Mouse (Mus musculus) heart, adult 18-20 months (tissue): ENCODE results near the gene Nemf. TPM values are rescaled to one million over a fixed set of nuclear protein-coding genes. Genes with fewer than 3 reads are reported as not detected.
A peak's percentile ranks its signal among the peaks of the same experiment; 100 is the strongest.
"Not testable (repeated sequence)": the region's sequence is repeated elsewhere in the genome, so short reads cannot be mapped to it uniquely, and the experiment has no call there.

Source experiments
- DNase-seq, 2 experiments: peaks; one replicate each; pipeline ENCODE4 v3.0.0; 2021 to 2022; ENCODE audit warnings: mixed read lengths in 1 of 2
- total RNA-seq, 2 experiments: library from RNA; stranded (reverse); gene quantifications; 2 replicates each; pipeline ENCODE4 v1.2.3; 2021

Gene Nemf
- total RNA-seq, 2 experiments from 2014 or later = 22.8 to 23.2 TPM

DNA sequence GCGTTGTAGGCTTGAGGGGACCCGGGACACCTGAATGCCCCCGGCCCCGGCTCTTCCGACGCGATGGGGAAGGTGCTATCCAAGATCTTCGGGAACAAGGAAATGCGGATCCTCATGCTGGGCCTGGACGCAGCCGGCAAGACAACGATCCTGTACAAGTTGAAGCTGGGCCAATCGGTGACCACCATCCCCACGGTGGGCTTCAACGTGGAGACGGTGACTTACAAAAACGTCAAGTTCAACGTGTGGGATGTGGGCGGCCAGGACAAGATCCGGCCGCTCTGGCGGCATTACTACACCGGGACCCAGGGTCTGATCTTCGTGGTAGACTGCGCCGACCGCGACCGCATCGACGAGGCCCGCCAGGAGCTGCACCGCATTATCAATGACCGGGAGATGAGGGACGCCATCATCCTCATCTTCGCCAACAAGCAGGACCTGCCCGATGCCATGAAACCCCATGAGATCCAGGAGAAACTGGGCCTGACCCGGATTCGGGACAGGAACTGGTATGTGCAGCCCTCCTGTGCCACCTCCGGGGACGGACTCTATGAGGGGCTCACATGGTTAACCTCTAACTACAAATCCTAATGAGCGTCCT is 15.9 kb upstream of the Nemf start:
- peak; percentile 28 to 53 for DNase-seq

DNA sequence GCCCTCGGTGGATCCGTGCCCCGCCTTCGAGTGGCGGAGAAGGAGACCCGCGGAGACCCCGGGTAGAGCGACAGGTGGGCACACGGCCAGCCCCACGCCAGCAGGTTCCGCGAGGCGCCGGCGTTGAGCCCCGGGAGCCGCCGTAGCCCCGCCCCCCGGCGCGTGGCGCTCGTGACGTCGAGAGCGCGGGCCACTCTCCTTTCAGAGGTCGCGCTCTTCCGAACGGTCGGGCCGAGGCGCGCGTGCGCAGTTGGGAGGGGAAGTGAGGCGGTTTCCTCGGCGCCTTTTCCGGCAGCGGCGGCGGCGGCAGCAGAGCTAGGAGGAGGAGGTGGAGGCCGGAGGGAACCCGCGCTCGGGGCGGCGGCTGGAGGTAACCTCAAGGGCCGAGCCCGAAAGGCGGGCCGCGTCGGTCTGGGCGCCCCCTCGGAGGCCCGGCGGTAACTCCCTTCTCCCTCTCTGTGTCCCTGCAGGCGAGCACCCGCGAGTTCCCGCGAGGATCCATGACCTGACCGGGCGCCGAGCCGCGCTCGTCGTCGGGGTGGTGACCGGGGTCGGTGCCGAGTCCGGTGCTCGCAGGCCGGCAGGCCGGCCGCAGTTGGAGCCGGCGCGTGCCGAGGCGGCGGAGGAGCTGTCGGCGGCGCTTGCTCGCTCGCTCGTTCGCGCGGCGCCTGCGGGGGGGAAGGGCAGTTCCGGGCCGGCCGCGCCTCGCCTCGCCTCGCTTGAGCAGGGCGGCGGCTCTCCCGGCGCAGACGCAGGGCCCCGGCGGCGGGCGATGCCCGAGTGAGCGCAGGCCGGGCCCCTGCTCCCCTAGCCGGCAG is 15.1 kb upstream of the Nemf start, which contains the start of the genes Arf6 and Gm9887:
Arf6 (plus strand) TSS at position 297 of the 818 bp plus-strand sequence.
Gm9887 (minus strand) TSS at position 605 of the 818 bp plus-strand sequence.
- peak; percentile 98 to 99 for DNase-seq

DNA sequence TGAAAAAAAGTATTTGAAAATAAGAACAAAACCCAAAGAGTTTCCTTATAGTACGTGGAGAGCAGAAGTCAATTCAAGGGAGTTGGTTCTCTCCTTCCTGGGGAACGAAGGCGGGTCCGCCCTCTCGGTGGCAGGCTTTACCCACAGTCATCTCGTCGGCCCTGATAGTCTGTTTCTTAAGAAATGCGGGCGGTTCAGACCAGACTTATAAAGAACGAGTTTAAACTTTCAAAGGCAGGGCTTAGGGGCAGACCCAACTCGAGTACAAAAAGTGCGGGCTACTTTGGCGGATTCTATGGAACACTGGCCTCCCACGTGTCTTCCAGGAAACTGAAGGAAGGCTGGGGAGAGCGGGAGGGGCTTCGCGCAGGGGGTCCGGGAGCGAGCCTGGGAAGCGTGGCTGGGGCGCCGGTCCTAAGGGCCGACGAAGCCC is 14.5 kb upstream of the Nemf start:
- no peak for DNase-seq

DNA sequence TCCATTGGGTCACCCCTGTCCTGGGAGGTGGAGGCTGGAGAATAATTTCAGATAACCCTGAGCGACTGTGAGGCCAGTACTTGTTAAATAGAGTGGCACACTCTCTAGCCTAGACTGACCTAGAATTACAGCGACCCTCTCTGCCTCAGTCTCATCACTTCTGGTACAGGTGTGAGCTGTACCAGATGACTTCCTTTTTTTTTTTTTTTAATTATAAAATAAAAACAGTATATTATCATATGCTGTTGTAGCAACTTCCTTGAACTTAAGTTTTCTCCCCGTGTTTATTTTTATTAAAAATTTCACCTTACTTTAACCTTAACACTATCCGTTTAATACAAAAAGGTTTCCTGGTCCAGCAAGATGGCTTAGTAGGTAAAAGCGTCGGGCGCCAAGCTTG is 14.0 kb upstream of the Nemf start:
- DNase-seq = no peak

DNA sequence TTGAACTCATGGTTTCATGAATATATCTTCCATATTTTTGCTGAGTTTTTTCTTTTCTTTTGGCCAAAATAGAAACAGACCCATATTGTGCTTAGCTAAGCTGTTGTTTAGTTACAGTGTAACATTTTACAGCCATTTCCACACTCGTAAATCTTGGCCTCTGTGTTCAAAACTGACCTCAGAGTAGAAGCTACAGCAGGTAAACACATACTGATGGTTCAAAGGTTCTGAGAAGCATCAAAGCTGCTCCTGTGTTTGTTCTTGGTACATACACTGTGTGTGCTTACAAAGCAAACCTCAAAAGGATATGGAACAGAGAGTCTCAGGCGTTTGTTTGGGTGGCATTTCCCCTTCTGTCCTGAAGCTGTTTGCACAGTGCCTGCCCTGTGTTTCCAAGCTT is 10.6 kb upstream of the Nemf start:
- no peak for DNase-seq

DNA sequence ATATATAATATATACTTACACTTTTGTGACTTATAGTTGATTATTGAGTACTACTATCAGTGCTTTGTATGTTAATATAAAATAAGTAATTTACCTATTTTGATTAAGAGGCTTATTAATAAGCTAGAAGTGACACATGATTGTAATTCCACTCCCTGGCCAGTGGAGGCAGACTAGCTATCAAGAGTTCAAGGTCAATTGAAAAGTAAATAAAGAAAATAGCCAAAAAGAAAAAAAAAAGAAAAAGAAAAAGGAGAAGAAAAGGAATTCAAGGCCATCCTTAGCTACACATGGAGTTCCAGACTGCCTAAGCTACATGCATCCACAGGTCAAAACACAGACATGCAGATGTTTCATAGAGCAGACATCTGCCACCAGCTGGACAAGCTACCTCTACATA is 9.5 kb upstream of the Nemf start:
- DNase-seq = peak; percentile 23 to 41

DNA sequence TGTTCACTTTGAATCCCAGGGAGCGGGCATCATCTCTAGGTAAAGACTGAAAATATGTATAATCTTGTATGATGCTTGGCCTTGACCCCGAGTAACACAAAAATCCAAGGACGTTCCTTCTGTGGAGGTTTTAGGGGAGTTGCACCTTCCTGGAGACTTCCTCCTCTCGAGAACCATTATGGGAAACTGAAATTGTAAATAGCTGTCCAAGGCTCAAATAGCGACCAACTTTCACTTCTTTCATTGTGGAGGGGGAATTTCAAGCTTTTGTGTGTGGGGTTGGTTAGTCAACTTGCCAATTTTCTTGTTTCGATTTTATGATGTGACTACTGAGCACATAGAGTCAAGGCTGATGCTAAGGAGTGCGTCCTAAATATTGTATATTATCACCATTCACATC is 8.8 kb upstream of the Nemf start:
- no peak for DNase-seq

DNA sequence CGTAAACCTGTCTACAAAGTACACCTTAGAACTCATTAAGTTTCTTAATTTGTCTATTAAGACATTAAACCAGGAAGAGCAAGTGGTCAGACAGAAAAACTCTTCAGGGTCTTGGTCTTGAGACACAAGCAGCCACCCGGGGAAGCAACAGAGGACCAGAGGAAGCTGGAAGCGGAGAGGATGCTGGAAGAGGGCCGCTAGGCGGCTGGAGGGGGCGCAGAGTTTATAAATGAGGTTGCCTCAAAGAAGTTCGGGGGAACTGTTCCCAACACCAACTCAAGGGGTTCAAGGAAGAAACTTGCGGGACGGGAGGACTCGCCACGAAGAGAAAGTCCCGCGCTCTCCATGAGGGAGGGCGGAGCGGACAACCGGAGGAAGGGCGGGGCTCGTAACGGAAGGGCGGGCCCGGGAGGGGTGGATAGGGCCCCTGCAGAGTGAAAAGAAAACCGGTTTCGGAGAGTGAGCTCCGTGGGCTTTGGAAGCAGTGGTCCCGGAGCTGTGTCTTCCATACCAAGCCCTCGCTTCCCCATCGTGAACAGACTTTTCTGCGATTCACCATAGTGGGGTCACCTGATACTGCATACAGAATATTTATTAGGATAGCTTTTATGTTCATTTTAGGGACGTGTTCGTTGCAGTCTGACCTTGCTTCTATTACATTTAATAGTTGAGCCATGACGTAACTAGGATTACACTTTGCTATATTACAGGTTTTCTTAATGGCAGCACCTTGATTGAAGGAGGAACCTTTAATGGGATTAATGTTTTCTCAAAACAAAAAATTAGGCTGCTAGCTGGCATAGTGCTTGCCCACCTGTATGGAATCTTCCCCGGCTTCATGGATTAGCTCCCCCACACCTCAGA is 7.2 kb upstream of the Nemf start:
- peak; percentile 90 to 92 for DNase-seq

DNA sequence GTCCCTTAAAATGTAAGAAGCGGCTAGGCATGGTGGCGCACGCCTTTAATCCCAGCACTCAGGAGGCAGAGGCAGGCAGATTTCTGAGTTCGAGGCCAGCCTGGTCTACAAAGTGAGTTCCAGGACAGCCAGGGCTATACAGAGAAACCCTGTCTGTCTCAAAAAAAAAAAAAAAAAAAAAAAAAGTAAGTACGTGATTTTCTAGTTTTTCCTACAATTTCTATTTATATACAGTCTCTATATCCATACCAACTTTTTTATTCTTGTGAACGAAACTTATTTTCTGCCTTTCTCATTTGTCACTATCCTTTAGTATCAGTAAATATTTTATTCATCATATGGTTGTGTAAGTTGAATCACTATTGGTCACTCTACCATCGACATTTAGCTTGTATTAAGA is 6.1 kb upstream of the Nemf start:
- DNase-seq = not testable (repeated sequence)

DNA sequence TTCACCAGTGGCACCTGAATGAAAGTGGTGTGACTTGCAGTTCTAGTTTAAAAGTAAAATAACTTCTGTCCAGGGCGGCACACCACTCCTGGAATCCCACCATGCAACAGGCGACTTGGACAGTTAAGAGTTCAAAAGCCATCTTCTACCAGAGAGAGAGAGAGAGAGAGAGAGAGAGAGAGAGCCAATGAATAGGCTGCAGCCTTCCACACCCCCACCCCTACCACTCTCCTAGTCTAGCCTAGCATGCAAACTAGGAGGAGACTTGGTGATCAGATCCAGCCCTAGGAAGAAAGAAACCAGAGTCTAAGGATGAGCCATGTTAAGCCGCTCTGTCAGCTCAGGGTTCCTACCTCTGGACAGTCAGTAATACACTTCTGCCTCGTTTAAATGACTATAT is 5.4 kb upstream of the Nemf start:
- no peak for DNase-seq

DNA sequence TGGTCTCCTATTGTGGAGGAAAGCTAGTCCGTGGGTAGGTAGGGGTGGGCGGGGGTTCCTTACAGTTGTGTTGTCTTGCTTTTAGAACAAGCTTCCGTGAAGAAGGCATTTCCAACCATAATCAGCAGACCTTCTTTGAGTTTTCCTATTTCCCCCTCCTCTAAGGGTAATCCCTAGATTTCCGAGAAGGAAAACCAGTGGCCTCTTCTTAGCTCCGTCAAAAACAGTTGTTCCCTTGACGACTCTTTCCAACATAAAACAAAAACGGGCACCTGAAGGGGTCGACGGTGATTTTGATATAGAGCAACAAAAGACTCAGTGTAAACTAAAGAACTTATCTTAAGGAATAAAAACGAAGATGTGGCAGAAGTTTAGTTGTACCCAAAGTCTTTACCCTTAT is 5.0 kb upstream of the Nemf start:
- no peak for DNase-seq

DNA sequence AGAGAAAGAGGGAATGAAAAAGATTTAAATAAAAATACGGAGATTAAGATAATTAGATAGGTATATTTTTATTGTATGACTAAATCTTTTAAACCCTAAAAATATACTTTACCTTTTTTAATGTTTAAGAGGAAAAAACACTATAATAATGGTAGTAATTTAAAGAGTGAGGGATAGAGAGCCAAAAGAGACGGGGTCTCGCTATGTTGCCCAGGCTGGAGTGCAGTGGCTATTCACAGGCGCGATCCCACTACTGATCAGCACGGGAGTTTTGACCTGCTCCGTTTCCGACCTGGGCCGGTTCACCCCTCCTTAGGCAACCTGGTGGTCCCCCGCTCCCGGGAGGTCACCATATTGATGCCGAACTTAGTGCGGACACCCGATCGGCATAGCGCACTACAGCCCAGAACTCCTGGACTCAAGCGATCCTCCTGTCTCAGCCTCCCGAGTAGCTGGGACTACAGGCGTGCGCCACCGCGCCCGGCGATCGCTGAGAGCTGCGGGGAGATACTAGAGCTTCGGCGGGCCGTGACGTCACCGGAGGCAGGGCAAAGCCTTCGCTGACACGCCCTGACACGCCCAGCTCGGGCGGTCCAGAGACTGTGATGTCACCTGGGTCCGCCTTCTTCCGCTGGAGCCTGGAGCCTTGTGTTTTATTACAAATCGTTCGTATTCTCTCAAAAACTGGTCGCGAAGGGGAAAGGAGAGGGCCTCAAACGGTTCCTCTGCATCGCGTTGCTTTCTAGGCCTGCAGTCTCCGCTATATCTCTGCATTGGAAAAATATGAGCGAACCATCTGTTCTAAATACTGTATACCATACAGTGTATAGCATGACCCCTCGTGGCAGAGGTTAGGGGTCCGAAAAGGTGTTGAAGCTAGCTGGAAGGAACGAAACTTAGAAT is 4.3 kb upstream of the Nemf start:
- peak; percentile 99 to 100 for DNase-seq

DNA sequence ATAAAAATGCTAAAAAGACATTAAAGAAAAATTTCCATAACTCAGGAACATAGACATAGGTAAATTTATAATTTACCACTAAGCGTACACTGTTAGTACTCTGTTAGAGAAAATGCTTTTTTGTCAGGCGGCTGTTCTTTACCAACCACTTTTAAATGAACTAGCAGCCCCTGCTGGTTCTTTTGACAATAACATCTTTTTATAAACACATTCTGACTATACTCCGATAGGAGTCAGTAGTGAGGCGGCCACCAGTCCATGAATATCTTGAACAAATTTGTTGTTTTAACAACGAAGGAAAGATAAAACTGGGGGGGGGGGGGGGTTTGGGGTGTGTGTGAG is 3.7 kb upstream of the Nemf start:
- peak; percentile 71 to 80 for DNase-seq

DNA sequence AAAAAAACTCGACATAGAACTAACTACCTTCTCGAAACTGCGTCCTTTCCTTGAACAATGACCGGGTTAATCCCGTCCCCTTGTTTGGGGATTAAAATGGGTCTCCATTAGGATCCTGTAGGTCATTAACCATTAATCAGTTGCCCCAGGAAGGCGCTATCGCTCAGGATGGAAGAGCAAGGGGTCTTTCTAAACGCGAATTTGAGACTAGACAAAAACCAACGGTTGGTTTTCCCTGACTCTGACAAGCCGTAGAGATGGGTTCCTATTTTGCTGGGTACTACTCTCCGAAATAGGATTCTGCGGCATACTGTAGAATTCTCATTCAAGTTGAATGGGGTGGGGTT is 308 bp upstream of the Nemf start:
- no peak for DNase-seq

DNA sequence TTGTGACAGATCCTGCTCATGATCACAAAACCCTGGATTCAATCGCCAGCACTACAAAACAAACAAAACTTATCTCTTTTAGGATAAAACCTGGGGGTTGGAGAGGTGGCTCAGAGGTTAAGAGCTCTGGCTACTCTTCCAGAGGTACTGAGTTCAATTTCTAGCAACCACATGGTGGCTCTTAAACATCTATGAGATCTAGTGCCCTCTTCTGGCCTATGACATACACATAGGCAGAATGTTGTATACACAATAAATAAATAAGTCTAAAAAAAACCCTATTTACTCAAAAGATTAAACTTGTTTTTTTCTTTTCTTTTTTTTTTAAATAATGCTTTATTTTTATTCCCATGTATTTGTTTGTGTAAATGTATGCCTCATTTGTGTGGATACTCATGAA is 5.3 kb downstream of the Nemf start:
- DNase-seq = no peak

DNA sequence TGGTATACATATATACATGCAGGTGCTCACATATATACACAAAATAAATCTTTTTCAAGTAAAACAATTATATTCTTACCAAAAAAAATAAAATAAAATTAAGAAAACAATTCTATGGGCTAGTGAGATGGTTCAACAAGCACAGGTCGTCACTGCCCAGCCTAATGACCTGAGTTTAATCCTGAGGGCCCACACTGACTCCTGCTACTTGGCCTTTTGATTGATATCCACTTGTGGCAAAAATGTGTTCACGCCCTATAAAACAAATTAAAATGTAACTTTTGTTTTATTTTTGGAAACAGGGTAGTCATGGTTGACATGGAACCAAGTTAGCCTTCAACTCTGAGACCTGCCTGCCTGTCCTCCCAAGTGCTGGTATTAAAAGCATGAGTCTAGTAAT is 7.0 kb downstream of the Nemf start:
- DNase-seq = no peak

DNA sequence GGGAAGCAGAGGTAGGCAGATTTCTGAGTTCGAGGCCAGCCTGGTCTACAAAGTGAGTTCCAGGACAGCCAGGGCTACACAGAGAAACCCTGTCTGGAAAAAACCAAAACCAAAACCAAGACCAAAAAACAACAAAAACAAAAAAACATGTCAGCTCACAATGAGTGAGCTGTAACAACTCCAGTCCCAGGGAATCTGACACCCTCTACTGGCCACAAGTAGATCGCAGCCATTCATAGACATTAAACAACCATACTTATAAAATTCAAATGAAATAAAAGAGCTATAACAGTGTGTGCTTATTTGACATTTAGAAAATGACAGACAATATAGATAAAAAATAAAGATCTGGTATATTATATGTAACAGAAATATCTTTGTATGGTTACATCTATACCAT is 23.4 kb downstream of the Nemf start:
- peak; percentile 13 to 58 for DNase-seq

DNA sequence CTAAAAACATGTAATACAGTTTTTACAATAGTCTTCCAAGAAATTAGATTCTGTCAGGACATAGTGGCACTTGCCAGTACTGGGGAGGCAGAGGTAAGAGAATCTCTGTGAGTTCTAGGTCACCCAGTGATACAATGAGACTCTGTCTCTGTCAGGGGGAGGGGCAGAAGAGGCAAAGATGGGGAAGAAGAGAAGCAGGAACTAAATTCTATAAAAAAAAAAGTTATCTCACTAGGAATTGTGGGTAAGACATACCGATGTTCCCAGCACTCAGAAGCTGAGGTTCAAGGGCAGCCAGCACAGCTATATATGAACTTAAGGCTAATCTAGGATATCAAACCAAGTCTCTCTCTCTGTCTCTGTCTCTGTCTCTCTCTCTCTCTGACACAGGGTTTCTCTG is 24.8 kb downstream of the Nemf start:
- DNase-seq = no peak

DNA sequence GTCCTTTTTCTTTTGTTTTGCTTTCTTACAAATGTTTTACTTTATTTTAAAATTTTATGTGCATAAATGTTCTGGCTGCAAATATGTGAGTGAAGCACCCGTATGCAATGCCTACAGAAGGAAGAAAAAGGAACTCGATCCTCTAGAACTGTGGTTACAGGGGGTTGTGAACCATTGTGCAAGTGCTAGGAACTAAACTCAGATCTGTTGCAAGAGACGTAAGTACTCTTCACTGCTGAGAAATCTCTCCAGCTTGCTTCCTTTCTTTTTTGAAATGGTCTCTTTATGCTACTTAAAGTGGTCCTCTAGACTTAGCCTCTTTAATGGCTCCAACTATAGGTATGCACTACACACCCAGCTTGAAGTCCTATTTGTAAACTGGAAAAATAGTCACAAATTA is 25.8 kb downstream of the Nemf start:
- DNase-seq = no peak

DNA sequence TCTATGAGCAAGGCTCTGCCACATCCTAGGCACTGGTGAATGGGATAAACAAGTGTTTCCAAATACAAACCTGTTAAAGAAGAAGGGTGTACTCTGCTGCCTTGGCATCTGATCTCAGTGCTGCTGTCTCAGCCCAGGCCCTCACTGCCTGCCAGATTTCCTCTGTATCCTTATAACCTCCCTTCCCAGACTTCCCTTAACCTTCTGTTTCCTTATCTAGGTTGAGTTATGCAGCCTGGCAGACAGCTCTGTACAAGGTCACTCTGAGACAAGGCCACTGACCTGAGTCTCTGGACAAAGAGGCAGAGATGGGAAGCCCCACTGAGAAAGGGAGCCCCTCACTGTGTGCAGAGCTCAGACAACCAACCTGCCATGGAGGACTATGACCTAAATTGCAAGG is 38.5 kb downstream of the Nemf start:
- no peak for DNase-seq

DNA sequence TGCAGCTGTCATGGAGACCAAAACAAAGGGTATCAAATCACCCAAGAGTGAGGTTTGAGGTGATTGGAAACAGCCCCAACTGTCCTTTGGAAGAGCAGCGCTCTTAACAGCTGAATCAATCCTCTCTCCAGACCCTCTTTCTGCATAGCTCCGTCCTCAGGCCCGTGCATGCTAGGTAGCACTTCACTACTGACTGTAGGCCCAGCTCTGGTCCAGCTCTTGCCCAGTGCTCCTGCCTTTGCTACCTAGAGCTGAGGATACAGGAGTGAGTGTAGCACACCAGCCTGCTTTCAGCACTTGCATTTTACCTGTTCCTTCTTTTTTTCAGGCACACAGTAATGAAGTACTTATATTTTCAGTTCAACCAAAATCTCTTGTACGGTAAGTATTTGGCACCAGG is 47.3 kb downstream of the Nemf start:
- no peak for DNase-seq

DNA sequence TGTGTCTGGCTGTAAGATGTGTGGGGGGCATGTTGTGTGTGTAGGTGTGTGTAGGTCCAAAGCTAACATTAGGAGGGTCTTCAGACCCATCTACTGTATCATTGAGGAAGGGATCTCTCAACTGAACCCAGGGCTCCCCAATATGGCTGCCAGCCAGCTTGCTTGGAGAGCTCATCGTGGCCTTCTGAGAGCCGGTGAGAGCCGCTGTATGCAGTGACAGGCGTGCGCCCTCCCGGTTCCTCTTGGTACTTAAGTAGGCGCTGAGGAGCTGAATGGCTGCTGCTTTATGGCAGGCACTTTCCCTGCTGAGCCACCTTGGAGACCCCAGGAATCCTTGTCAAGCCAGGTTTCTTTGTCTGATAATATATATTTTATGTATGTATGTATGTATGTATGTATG is 50.6 kb downstream of the Nemf start:
- DNase-seq = no peak
